ENCODE assay signal across 8 mouse cellular contexts in genomic region chr5:77061372-77062038, GRCm38 (mm10). TPM values are rescaled to one million over a fixed set of nuclear protein-coding genes. Genes with fewer than 3 reads are reported as not detected.
DNase-seq lines count a peak whose midpoint lies in the region; ATAC-seq and TF ChIP-seq lines count a peak whose summit lies in the region.

No protein-coding gene starts in this region.

- TF ChIP-seq CTCF in small intestine, adult 2 months (IDR thresholded peaks at IDR 0.05; ENCODE audit: extremely low read depth, insufficient read length, insufficient replicate concordance, low read depth, low read length) = peak; percentile 91

- intact Hi-C loops in heart, postnatal 10 days (cut with DNase I) = loop anchor here (2.0 to 5.0 kb wide), 2 partner anchors 39 to 64 kb away; no protein-coding TSS in a partner anchor

- in situ Hi-C loops in ES-E14 (cut with MboI; ENCODE audit: low sequenced_read_pairs in 2 of 2, unreplicated experiment in 2 of 2) = no loop called here

- no peaks in the 10 kb centered on the region for H3K9me3 ChIP-seq in ES-E14 (ENCODE audit: control insufficient read depth, insufficient read depth, low read depth, low read length)

- H3K4me3 ChIP-seq in ES-E14 (ENCODE audit: insufficient read depth in 1 of 2, low read depth in 1 of 2, low read length in 2 of 2, poor library complexity in 1 of 2, severe bottlenecking in 1 of 2) = peak overlapping the region in 1 of 2 experiments; percentile 46; a peak in 1 of 4 replicates
- no peak overlapping the region for H3K4me3 ChIP-seq in small intestine, adult 2 months (ENCODE audit: low read depth, low read length)

- 31% methylated on average over 17 of the region's 17 CpGs for WGBS in small intestine, adult 2 months

- H3K27ac ChIP-seq in ES-E14 (ENCODE audit: insufficient read depth, low read depth, low read length, poor library complexity, severe bottlenecking) = no peak overlapping the region
- H3K27ac ChIP-seq in small intestine, adult 2 months (ENCODE audit: insufficient read depth, low read depth, low read length) = no peak overlapping the region

- peak; percentile 47 for DNase-seq in ES-E14 (ENCODE audit: low read depth, low spot score)
- peak; percentile 63 to 76 for DNase-seq in adrenal gland, postnatal 36 days
- DNase-seq in heart, postnatal 10 days = peak; percentile 67 to 80
- peak; percentile 82 to 86 for DNase-seq in layer of hippocampus, postnatal 10 days (ENCODE audit: low spot score in 2 of 2)
- DNase-seq in lung, postnatal 10 days = peak; percentile 80
- DNase-seq in adipocyte (ENCODE audit: low spot score) = no peak

- peaks cover 1 to 2% of the 10 kb centered on the region in 2 experiments; a peak in 2 of 4 replicates for H3K4me1 ChIP-seq in ES-E14 (ENCODE audit: control insufficient read depth in 2 of 2, insufficient read depth in 2 of 2, low read length in 2 of 2, poor library complexity in 1 of 2)
- H3K4me1 ChIP-seq in small intestine, adult 2 months (ENCODE audit: control insufficient read depth, insufficient read depth, insufficient read length, low read length) = no peaks in the 10 kb centered on the region

- H3K36me3 ChIP-seq in ES-E14 (ENCODE audit: control insufficient read depth, insufficient read depth, low read length, poor library complexity, severe bottlenecking) = no peaks in the 10 kb centered on the region
- no peaks in the 10 kb centered on the region for H3K36me3 ChIP-seq in small intestine, adult 2 months (ENCODE audit: control insufficient read depth, insufficient read depth, low read length)

- peak; percentile 85 for ATAC-seq in erythroblast, adult 5-6 weeks (replicated peaks; ENCODE audit: low FRiP score, poor library complexity, severe bottlenecking)

- H3K27me3 ChIP-seq in small intestine, adult 2 months (ENCODE audit: control insufficient read depth, insufficient read depth, low read length) = no peaks in the 10 kb centered on the region; the same call in 1 of the 2 replicates

- no peak for TF ChIP-seq POLR2A in small intestine, adult 2 months (IDR thresholded peaks at IDR 0.05; ENCODE audit: low read depth, low read length)

- 0 out of 2 replicates have a peak overlapping the region, but pooled peaks have one; percentile 52 for H3K9ac ChIP-seq in ES-E14 (ENCODE audit: insufficient read depth, low read depth, low read length, poor library complexity, severe bottlenecking)

TF ChIP-seq in ES-E14, 5 proteins besides CTCF, POLR2A, EP300 and RAD21:
- no peak for TF ChIP-seq ZNF384 (IDR thresholded peaks at IDR 0.05; ENCODE audit: low read depth, low read length)
- no peak for TF ChIP-seq CHD2 (IDR thresholded peaks at IDR 0.05; ENCODE audit: low read depth, low read length)
- TF ChIP-seq MAFK (IDR thresholded peaks at IDR 0.05; ENCODE audit: insufficient read depth, low read depth, low read length) = no peak
- TF ChIP-seq HCFC1 (IDR thresholded peaks at IDR 0.05; ENCODE audit: borderline replicate concordance, insufficient read depth, low read length) = no peak
- peak; percentile 52; the same call in 1 of the 2 replicates for TF ChIP-seq ZC3H11A (IDR thresholded peaks at IDR 0.05; ENCODE audit: borderline replicate concordance, low read depth, low read length)
TF ChIP-seq in ES-E14: peak in this region for 1.

RNA-seq across cellular contexts. Expression of gene Thegl, which starts 45.7 kb away (rescaled TPM):
- not detected in 2 replicates for total RNA-seq in ES-E14 (2012; rRNA removed)
- total RNA-seq in adrenal gland, postnatal 36 days (2021) = not detected
- total RNA-seq in erythroblast, adult 5-6 weeks (2015; ENCODE audit: low replicate concordance) = 0.84 TPM in 1 of 2 replicates, not detected in the other
- total RNA-seq in erythroblast, adult 5-6 weeks (2017; ENCODE audit: low replicate concordance) = not detected in 2 replicates
- not detected for total RNA-seq in heart, postnatal 10 days (2021)
- total RNA-seq in layer of hippocampus, postnatal 10 days (2021) = 1 to 10 TPM; 2.4 to 3.2 TPM
- 0.13 and 0.89 TPM in 2 replicates for polyA plus RNA-seq in small intestine, adult 2 months (2012; rRNA removed)

RNA-seq across cellular contexts. Expression of gene Hopx, which starts 53.4 kb away (rescaled TPM):
- total RNA-seq in ES-E14 (2012; rRNA removed) = 3.9 and 4.9 TPM in 2 replicates
- 1 to 10 TPM; 1.7 to 2.6 TPM for total RNA-seq in adrenal gland, postnatal 36 days (2021)
- 11.3 TPM in 1 of 2 replicates, not detected in the other for total RNA-seq in erythroblast, adult 5-6 weeks (2015; ENCODE audit: low replicate concordance)
- total RNA-seq in erythroblast, adult 5-6 weeks (2017; ENCODE audit: low replicate concordance) = 3.3 and 6.4 TPM in 2 replicates
- total RNA-seq in heart, postnatal 10 days (2021) = 100 to 1,000 TPM; 498 to 553 TPM
- 10 to 100 TPM; 76.6 to 77.1 TPM for total RNA-seq in layer of hippocampus, postnatal 10 days (2021)
- 72.0 and 80.7 TPM in 2 replicates for polyA plus RNA-seq in small intestine, adult 2 months (2012; rRNA removed)

RNA-seq across cellular contexts. Expression of gene Arl9, which starts 57.6 kb away (rescaled TPM):
- not detected in 2 replicates for total RNA-seq in ES-E14 (2012; rRNA removed)
- total RNA-seq in adrenal gland, postnatal 36 days (2021) = not detected
- not detected in 2 replicates for total RNA-seq in erythroblast, adult 5-6 weeks (2015; ENCODE audit: low replicate concordance)
- total RNA-seq in erythroblast, adult 5-6 weeks (2017; ENCODE audit: low replicate concordance) = not detected in 2 replicates
- total RNA-seq in heart, postnatal 10 days (2021) = not detected
- total RNA-seq in layer of hippocampus, postnatal 10 days (2021) = not detected
- not detected in 2 replicates for polyA plus RNA-seq in small intestine, adult 2 months (2012; rRNA removed)

Comparison
In these comparisons a context has a peak if more than half of its experiments do, and no peak if none do; other contexts are left out.
1. RNA of gene Hopx, which starts 53.4 kb away (total RNA-seq): 498 to 553 TPM in heart, postnatal 10 days and 76.6 to 77.1 TPM in layer of hippocampus, postnatal 10 days; 3.3 to 11.3 TPM in erythroblast, adult 5-6 weeks, 3.9 to 4.9 TPM in ES-E14 and 1.7 to 2.6 TPM in adrenal gland, postnatal 36 days; every median in the first group is over 4 times any median in the second.